Mouse (Mus musculus): Measurements from ENCODE around the gene Tcf7l1. TPM values are rescaled to one million over a fixed set of nuclear protein-coding genes. Genes with fewer than 3 reads are reported as not detected.

Gene Tcf7l1
- polyA plus RNA-seq, 1 experiment from 2014 or later: 38.2 TPM

DNA sequence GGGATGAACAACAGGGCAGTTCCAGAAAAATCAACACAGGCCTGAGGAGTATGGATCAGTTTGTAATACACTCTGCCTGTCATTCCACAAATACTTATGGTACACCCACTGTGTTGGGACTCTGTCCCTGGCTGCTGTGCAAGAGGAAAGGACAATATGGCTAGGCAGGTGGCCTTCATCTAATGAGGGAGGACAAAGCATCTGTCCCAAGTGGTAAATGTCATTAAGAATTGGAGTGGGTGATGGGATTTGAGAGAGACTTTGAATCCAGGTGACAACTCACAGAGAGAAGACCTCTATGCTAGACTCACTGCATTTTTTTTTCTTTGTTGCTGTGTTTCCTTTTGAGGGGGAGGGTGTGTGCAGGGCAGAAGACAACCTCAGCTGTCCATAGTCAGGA, 115.3 kb downstream of the Tcf7l1 start:
- Histone ChIP-seq H3K36me3 (no peaks in the 10 kb centered on the region), H3K27me3 (no peaks in the 10 kb centered on the region), H3K4me1 (peaks cover 65% of the 10 kb centered on the region), H3K9ac (no peak overlapping the region), H3K4me3 (replicated peaks) (no peak overlapping the region), H3K27ac (peak overlapping the region; percentile 78), H3K4me2 (no peak overlapping the region), H3K9me3 (replicated peaks) (no peaks in the 10 kb centered on the region)
- no peak for ATAC-seq (replicated peaks; ENCODE audit: low FRiP score)

DNA sequence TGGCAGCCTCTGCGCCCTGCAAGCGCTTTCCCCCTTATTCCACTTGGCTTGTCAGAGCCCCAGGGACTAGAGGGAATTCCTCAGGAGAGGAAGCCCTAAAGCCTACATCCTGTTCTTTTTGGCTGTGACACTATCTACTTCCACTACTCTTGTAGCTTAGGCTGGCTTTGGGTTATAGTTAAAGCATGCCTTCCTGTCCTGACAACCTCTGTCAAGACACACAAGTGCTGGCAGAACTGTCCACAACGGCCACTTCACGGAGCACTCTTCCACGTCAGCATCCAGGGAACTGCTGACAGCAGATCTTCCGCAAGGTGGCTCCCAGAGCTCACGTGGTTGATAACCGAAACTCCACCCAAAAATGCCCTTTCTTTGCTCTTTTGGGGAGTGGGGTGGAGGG, 117.9 kb downstream of the Tcf7l1 start:
- peak overlapping the region; percentile 34; the same call in 1 of the 2 replicates for H3K27ac ChIP-seq
- H3K36me3 ChIP-seq: no peaks in the 10 kb centered on the region
- no peaks in the 10 kb centered on the region for H3K9me3 ChIP-seq (replicated peaks)
- no peak for ATAC-seq (replicated peaks; ENCODE audit: low FRiP score)
- H3K4me3 ChIP-seq (replicated peaks): no peak overlapping the region
- no peak overlapping the region for H3K9ac ChIP-seq
- peaks cover 51% of the 10 kb centered on the region for H3K4me1 ChIP-seq
- H3K4me2 ChIP-seq: no peak overlapping the region
- H3K27me3 ChIP-seq: no peaks in the 10 kb centered on the region
- 66% methylated on average over 8 of the region's 8 CpGs for WGBS

DNA sequence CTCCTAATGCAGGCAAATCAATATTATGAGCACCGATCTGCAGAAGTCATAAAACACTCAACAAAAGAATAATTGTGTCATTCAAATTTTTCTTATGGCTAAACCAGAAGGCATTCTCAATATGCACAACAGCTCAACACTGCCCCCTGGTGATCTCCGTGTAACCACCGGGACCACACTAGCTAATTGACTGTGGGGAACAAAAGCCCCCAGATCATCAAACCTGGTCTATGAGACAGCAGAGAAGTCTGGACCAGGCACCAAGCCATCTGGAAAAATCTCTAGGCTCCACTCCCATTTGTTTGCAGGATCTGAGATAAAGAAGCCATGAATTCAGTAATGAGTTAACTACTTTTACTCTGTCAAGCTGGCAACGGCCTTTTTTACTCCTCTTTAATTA, 122.0 kb downstream of the Tcf7l1 start:
- Histone ChIP-seq H3K27me3 (no peaks in the 10 kb centered on the region), H3K4me3 (replicated peaks) (no peak overlapping the region), H3K9me3 (replicated peaks) (no peaks in the 10 kb centered on the region), H3K4me1 (peaks cover 54% of the 10 kb centered on the region), H3K36me3 (no peaks in the 10 kb centered on the region), H3K27ac (no peak overlapping the region), H3K4me2 (no peak overlapping the region), H3K9ac (no peak overlapping the region)
- WGBS: 61% methylated on average over 4 of the region's 4 CpGs
- no peak for ATAC-seq (replicated peaks; ENCODE audit: low FRiP score)

DNA sequence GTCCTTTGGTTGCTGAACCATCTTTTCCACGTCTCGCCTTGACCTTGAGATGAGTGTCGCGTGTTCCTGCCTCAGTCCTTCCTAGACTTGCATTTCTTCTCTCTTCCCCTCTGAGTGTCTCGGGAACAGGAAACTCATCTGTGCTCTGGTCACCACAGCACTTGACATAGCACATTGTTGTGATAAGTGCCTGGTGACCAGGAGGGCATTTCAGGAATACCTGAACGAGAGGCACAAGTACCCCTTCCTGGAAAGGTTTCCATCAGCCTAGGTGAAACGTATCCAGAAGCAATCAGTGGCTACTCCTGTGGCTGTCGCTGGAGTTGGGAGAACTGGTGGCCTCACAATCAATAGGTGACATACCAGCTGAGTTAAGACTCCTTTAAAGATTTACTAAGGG, 124.8 kb downstream of the Tcf7l1 start:
- ATAC-seq (replicated peaks; ENCODE audit: low FRiP score): no peak
- no peaks in the 10 kb centered on the region for H3K9me3 ChIP-seq (replicated peaks)
- no peaks in the 10 kb centered on the region for H3K27me3 ChIP-seq
- H3K4me2 ChIP-seq: no peak overlapping the region
- no peak overlapping the region for H3K9ac ChIP-seq
- no peak overlapping the region for H3K4me3 ChIP-seq (replicated peaks)
- H3K36me3 ChIP-seq: no peaks in the 10 kb centered on the region
- 49% methylated on average over 8 of the region's 8 CpGs for WGBS
- peaks cover 69% of the 10 kb centered on the region for H3K4me1 ChIP-seq
- H3K27ac ChIP-seq: peak overlapping the region; percentile 46; the same call in 1 of the 2 replicates

DNA sequence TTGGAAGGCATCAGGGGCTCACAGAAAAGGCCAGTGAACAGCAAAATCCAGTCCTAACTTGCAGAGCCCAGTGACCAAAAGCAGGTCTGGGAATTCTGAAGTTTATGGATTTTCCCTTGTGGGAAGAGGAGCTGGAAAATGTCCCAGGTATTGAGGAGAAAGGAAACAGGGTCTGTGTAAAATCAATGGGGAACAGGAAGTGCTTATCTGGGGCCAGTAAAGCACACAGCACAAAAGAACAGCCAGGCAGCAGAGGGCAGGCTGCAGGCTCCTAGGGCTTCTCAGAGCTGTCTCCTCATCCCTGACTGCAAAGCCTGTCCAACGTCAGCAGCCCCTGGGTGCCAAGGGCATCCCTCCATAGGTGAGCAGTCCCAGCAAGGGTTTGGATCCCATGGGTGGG, 126.1 kb downstream of the Tcf7l1 start:
- Histone ChIP-seq H3K36me3 (no peaks in the 10 kb centered on the region), H3K27ac (peak overlapping the region; percentile 85), H3K9ac (no peak overlapping the region), H3K4me1 (peaks cover 67% of the 10 kb centered on the region), H3K27me3 (no peaks in the 10 kb centered on the region), H3K4me2 (no peak overlapping the region), H3K4me3 (replicated peaks) (no peak overlapping the region), H3K9me3 (replicated peaks) (no peaks in the 10 kb centered on the region)
- no peak; the same call in 1 of the 2 replicates for ATAC-seq (replicated peaks; ENCODE audit: low FRiP score)
- WGBS: 23% methylated on average over 1 of the region's 1 CpGs

DNA sequence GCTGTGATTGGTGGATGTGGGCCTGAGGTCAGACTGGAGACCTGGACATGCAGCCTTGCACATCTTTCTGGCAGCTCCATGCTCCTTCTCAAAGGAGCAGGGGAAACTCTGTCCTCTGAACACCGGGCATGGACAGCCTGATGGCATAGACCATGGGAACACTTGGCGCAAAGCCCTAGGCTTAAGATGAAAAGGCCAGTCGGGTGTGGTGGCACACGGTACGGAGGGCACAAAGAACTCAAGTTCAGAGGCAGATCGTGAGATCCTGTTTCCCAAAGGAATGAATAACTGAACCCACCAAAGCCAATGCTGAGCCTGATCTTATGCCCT, 128.7 kb downstream of the Tcf7l1 start:
- Histone ChIP-seq H3K4me1 (peaks cover 73% of the 10 kb centered on the region), H3K4me3 (replicated peaks) (no peak overlapping the region), H3K9me3 (replicated peaks) (no peaks in the 10 kb centered on the region), H3K9ac (no peak overlapping the region), H3K27me3 (no peaks in the 10 kb centered on the region), H3K27ac (peak overlapping the region; percentile 55), H3K4me2 (no peak overlapping the region), H3K36me3 (no peaks in the 10 kb centered on the region)
- 62% methylated on average over 6 of the region's 6 CpGs for WGBS
- 0 out of 2 replicates have a peak, but pooled peaks have one; percentile 6 for ATAC-seq (replicated peaks; ENCODE audit: low FRiP score)

DNA sequence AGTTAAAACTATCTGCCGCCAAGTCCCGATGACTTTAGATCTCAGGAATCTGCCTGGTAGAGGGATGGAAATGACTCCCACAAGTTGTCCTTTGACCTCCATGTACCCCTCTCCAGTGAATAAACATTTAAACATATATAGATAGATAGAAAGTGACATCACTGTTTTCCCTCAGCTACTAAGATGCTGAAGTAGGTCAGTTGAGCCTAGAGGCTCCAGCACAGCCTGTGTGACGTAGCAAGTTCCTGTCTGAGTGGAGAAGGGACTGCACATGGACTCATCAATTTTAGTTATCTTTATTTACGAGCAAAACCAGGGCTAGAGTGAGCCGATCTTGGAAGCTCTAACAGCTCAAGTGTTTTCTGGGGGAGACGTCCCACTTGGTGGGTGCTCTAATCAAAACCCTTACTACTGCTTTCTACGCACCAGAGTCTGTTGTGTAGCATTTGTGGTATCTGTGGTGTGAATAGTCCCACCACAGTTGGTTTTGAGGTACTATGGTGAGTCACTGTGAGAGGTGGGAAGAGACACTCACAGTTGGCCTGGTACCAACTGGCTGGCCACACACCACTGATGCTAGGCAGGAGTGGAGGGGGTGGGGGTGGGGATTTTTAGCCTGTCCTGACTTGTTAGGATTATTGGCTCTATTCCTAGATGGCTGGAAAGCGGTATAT, 129.2 kb downstream of the Tcf7l1 start:
- ATAC-seq (replicated peaks; ENCODE audit: low FRiP score): 0 out of 2 replicates have a peak, but pooled peaks have one; percentile 27
- Histone ChIP-seq H3K9me3 (replicated peaks) (no peaks in the 10 kb centered on the region), H3K9ac (no peak overlapping the region), H3K36me3 (no peaks in the 10 kb centered on the region), H3K27me3 (no peaks in the 10 kb centered on the region), H3K4me2 (no peak overlapping the region), H3K27ac (peak overlapping the region; percentile 61), H3K4me3 (replicated peaks) (no peak overlapping the region), H3K4me1 (peaks cover 76% of the 10 kb centered on the region)
- 34% methylated on average over 8 of the region's 8 CpGs for WGBS

DNA sequence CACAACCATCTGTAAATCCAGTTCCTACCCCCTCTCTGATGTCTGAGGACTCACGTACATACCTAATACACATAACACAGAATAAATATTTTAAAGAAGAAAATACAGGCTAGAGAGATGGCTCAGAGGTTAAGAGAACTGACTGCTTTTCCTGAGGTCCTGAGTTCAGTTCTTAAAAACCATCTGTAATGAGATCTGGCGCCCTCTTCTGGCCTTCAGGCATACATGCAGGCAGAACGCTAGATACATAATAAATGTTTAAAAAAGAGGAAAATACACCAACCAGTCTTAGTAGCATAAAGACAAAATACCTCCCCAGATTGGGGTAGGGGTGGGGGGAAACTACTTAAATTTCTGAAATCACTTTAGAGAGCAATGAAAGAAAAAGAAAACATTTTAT, 131.0 kb downstream of the Tcf7l1 start:
- no peak overlapping the region for H3K4me2 ChIP-seq
- H3K36me3 ChIP-seq: no peaks in the 10 kb centered on the region
- peaks cover 73% of the 10 kb centered on the region for H3K4me1 ChIP-seq
- ATAC-seq (replicated peaks; ENCODE audit: low FRiP score): no peak
- no peak overlapping the region for H3K9ac ChIP-seq
- H3K27ac ChIP-seq: no peak overlapping the region
- WGBS: 65% methylated on average over 3 of the region's 3 CpGs
- no peaks in the 10 kb centered on the region for H3K27me3 ChIP-seq
- no peak overlapping the region for H3K4me3 ChIP-seq (replicated peaks)
- H3K9me3 ChIP-seq (replicated peaks): no peaks in the 10 kb centered on the region

DNA sequence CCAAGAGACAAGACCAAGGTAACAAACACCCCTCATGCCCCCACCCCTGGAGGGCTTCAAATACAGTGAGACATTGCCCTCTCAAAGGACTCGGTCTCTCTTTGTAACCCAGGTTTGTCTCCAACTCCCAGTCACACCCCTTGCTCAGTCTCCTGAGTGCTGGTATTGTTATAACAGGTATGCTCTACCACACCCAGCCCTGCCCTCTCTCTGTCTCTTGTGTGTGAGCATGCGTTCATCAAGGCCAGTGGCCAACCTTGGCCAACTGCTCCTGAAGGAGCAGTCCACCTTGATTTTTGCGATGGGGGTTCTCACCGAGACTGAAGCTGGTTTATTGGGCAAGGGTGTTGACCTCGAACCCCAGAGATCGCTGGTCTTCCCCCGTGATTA, 133.0 kb downstream of the Tcf7l1 start:
- ATAC-seq (replicated peaks; ENCODE audit: low FRiP score): no peak
- Histone ChIP-seq H3K27me3 (no peaks in the 10 kb centered on the region), H3K4me1 (peaks cover 56% of the 10 kb centered on the region), H3K4me3 (replicated peaks) (peak overlapping the region; percentile 38; the same call in 1 of the 2 replicates), H3K9ac (0 out of 2 replicates have a peak overlapping the region, but pooled peaks have one; percentile 15), H3K36me3 (no peaks in the 10 kb centered on the region), H3K9me3 (replicated peaks) (no peaks in the 10 kb centered on the region), H3K27ac (peak overlapping the region; percentile 95), H3K4me2 (peak overlapping the region; percentile 67)
- 53% methylated on average over 7 of the region's 7 CpGs for WGBS

DNA sequence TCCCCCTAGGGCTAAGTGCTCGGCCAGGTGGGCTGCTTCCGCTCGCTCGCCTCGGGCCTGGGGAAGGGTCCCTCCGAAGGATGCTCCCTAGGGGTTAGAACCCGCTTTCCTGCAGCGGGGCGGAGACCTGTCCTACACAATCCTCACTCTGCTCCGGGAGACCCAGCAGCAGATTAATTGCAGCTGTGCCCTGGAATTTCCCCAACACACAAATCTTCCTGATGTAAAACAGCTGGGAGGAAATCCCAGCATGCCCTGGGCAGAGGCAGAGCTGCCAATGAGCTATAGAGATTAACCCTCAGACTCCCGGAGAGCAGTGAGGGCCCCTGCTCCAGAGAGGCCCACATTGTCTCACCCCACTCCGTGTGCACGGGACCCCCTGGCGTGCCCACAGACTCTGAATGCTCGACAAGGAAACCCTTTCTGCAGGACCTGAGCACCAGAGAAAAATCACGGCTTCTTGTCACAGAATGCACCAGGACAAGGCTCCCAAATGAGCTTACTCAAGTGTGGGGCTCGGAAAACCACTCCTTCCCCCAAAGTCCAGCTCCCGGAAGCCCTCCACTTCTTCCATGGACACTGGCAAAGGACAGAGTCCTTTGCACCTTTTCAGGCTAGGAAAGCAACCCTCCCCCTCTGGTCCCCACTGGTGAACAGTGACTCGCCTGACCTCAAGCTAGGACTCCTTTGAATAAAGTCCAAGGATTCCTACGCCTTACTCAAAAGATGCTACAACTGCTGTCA, 133.6 kb downstream of the Tcf7l1 start:
- H3K27ac ChIP-seq: peak overlapping the region; percentile 95
- peak overlapping the region; percentile 67 for H3K4me2 ChIP-seq
- WGBS: 5% methylated on average over 20 of the region's 20 CpGs
- H3K4me3 ChIP-seq (replicated peaks): peak overlapping the region; percentile 38
- H3K9me3 ChIP-seq (replicated peaks): no peaks in the 10 kb centered on the region
- H3K27me3 ChIP-seq: no peaks in the 10 kb centered on the region
- H3K4me1 ChIP-seq: peaks cover 56% of the 10 kb centered on the region
- H3K9ac ChIP-seq: peak overlapping the region; percentile 19; the same call in 1 of the 2 replicates
- peak; percentile 89 for ATAC-seq (replicated peaks; ENCODE audit: low FRiP score)
- H3K36me3 ChIP-seq: no peaks in the 10 kb centered on the region

DNA sequence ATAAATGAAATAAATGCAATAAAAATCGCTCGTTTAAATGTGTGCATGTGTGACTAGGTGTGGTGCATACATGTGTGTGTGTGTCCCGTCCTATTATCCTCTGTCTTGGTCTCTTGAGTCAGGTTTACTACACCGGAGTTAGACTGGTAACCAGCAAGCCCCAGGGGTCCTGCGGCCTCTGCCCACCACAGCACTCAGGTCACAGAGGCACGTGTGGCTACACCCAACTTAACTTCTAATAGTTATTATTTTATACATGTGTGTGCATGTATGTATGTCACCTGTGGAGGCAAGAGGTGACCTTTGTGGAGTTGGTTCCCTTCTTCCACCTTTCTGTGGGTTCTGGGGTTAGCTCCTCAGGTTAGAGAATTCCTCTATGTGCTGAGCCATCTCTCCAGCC, 134.7 kb downstream of the Tcf7l1 start:
- H3K4me3 ChIP-seq (replicated peaks): no peak overlapping the region
- H3K4me1 ChIP-seq: peaks cover 56% of the 10 kb centered on the region
- no peaks in the 10 kb centered on the region for H3K36me3 ChIP-seq
- peak overlapping the region; percentile 95 for H3K27ac ChIP-seq
- no peak overlapping the region for H3K4me2 ChIP-seq
- ATAC-seq (replicated peaks; ENCODE audit: low FRiP score): no peak
- no peaks in the 10 kb centered on the region for H3K27me3 ChIP-seq
- WGBS: 81% methylated on average over 6 of the region's 6 CpGs
- H3K9ac ChIP-seq: no peak overlapping the region
- H3K9me3 ChIP-seq (replicated peaks): no peaks in the 10 kb centered on the region

DNA sequence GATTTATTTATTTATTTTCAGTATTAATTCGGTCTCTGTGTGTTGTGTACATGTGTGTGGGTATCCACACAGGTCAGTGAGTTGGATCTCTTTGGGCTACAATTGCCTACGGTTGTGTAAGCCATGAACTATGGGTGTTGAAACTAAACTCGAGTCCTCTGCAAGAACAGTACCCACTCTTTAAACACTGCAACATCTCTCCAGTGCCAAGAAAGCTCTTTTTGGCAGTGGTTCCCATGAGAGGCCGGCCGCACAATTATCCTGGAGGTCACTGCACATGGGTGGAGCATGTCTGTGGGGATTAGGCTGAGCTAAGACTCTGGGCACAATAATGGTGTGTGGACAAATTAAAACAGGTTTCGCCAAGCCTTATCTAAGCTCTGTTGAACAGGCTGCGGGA, 135.6 kb downstream of the Tcf7l1 start:
- 70% methylated on average over 7 of the region's 7 CpGs for WGBS
- Histone ChIP-seq H3K36me3 (0 out of 2 replicates have a peak, but pooled peaks cover 2% of the 10 kb centered on the region), H3K9ac (no peak overlapping the region), H3K4me1 (peaks cover 59% of the 10 kb centered on the region), H3K4me2 (no peak overlapping the region), H3K9me3 (replicated peaks) (no peaks in the 10 kb centered on the region), H3K4me3 (replicated peaks) (no peak overlapping the region), H3K27me3 (no peaks in the 10 kb centered on the region), H3K27ac (no peak overlapping the region)
- ATAC-seq (replicated peaks; ENCODE audit: low FRiP score): no peak

All from kidney, embryonic 15.5 days (tissue).